Mouse (Mus musculus): ENCODE results near the gene Gm5725. TPM values are rescaled to one million over a fixed set of nuclear protein-coding genes. Genes with fewer than 3 reads are reported as not detected.
"Not testable (repeated sequence)": the region's sequence is repeated elsewhere in the genome, so short reads cannot be mapped to it uniquely, and the experiment has no call there.

The Gm5725 gene
- polyA plus RNA-seq (2014; fragmentation: Nextera tagmentation; extraction: Ambion mirVana) = not detected in 2 replicates

DNA sequence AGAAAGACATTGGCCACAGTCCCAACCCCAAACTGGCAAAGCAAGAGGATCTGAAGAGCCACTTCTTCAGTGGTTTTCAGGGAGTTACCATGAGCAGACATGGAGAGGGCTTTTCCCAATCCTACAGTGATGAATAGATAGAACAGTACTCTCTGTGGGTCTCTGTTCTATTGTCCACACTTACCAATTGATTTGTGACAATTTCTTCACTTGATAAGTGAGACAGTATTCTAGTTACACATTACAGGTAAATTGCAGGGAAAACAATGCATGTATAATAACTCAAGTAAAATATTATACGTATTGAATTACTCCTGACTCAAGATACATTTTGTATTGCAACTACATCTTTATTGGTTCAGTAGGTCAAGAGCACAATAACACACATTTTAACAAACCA, at the start of gene Gm5725:
TSS of gene Gm5725 (minus strand) at position 101 of the 400 bp plus-strand sequence.
- WGBS = no CpG with 5 or more reads among the region's 1 CpGs
- H3K36me3 ChIP-seq (ENCODE audit: control insufficient read depth, insufficient read depth, low read length); DNase-seq (ENCODE audit: low spot score); H3K4me1 ChIP-seq (replicated peaks; ENCODE audit: control insufficient read depth, insufficient read depth, low read length); H3K4me3 ChIP-seq (ENCODE audit: low read depth, low read length); H3K9ac ChIP-seq (ENCODE audit: low read length); ATAC-seq (replicated peaks; ENCODE audit: low FRiP score, low TSS enrichment, low read depth); H3K9me3 ChIP-seq (ENCODE audit: control insufficient read depth, low read length); H3K27me3 ChIP-seq (replicated peaks; ENCODE audit: control insufficient read depth, insufficient read depth, low read length); H3K4me2 ChIP-seq (ENCODE audit: low read length); H3K27ac ChIP-seq (ENCODE audit: low read depth): not testable (repeated sequence)

DNA sequence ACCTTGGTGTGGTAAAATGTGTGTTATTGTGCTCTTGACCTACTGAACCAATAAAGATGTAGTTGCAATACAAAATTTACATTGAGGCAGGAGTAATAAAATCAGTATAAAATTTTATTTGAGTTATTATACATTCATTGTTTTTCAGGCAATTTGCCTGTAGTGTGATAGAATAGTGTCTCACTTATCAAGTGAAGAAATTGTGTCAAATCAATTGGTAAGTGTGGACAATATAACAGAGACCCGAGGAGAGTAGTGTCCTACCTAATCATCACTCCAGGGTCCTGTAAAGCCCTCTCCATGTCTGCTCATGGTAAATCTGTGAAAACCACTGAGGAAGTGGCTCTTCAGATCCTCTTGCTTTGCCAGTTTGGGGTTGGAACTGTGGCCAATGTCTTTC, 12.0 kb downstream of the Gm5725 start, which contains the start of gene Vmn1r135:
TSS of gene Vmn1r135 (plus strand) at position 301 of the 400 bp plus-strand sequence.
- H3K4me1 ChIP-seq (replicated peaks; ENCODE audit: control insufficient read depth, insufficient read depth, low read length); H3K27ac ChIP-seq (ENCODE audit: low read depth); H3K27me3 ChIP-seq (replicated peaks; ENCODE audit: control insufficient read depth, insufficient read depth, low read length); H3K9ac ChIP-seq (ENCODE audit: low read length); H3K36me3 ChIP-seq (ENCODE audit: control insufficient read depth, insufficient read depth, low read length); H3K4me3 ChIP-seq (ENCODE audit: low read depth, low read length); H3K4me2 ChIP-seq (ENCODE audit: low read length); ATAC-seq (replicated peaks; ENCODE audit: low FRiP score, low TSS enrichment, low read depth); DNase-seq (ENCODE audit: low spot score); H3K9me3 ChIP-seq (ENCODE audit: control insufficient read depth, low read length): not testable (repeated sequence)
- whole genome bisulfite sequencing = no CpG with 5 or more reads among the region's 1 CpGs

DNA sequence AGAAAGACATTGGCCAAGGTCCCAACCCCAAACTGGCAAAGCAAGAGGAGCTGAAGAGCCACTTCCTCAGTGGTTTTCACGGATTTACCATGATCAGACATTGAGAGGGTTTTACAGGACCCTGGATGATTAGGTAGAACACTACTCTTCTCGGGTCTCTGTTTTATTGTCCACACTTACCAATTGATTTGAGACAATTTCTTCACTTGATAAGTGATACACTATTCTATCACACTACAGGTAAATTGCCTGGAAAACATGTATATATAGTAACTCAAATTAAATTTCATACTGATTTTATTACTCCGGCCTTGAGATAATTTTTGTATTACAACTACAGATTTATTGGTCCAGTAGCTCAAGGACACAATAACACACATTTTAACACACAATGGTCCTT, 47.4 kb downstream of the Gm5725 start, which contains the start of gene Gm4177:
TSS of gene Gm4177 (minus strand) at position 101 of the 400 bp plus-strand sequence.
- H3K9ac ChIP-seq (ENCODE audit: low read length); H3K36me3 ChIP-seq (ENCODE audit: control insufficient read depth, insufficient read depth, low read length); DNase-seq (ENCODE audit: low spot score); H3K4me3 ChIP-seq (ENCODE audit: low read depth, low read length); ATAC-seq (replicated peaks; ENCODE audit: low FRiP score, low TSS enrichment, low read depth); H3K27ac ChIP-seq (ENCODE audit: low read depth); H3K4me1 ChIP-seq (replicated peaks; ENCODE audit: control insufficient read depth, insufficient read depth, low read length); H3K9me3 ChIP-seq (ENCODE audit: control insufficient read depth, low read length); H3K27me3 ChIP-seq (replicated peaks; ENCODE audit: control insufficient read depth, insufficient read depth, low read length); H3K4me2 ChIP-seq (ENCODE audit: low read length): not testable (repeated sequence)
- no CpG with 5 or more reads among the region's 3 CpGs for whole genome bisulfite sequencing

Other genes with a start within 250 kb of the Gm5725 start
- gene Vmn1r132, start 230.2 kb downstream of the Gm5725 start, polyA plus RNA-seq (2014; fragmentation: Nextera tagmentation; extraction: Ambion mirVana) = not detected in 2 replicates
- not detected in 2 replicates for gene Gm4175, start 82.8 kb downstream of the Gm5725 start, polyA plus RNA-seq (2014; fragmentation: Nextera tagmentation; extraction: Ambion mirVana)
- not detected in 2 replicates for gene Gm4177, start 47.5 kb downstream of the Gm5725 start, polyA plus RNA-seq (2014; fragmentation: Nextera tagmentation; extraction: Ambion mirVana)
- not detected in 2 replicates for gene Vmn1r135, start 11.9 kb downstream of the Gm5725 start, polyA plus RNA-seq (2014; fragmentation: Nextera tagmentation; extraction: Ambion mirVana)
- gene Gm5891, start 77.0 kb upstream of the Gm5725 start, polyA plus RNA-seq (2014; fragmentation: Nextera tagmentation; extraction: Ambion mirVana) = not detected in 2 replicates
- gene Vmn1r137, start 150.3 kb upstream of the Gm5725 start, polyA plus RNA-seq (2014; fragmentation: Nextera tagmentation; extraction: Ambion mirVana) = not detected in 2 replicates
- not detected in 2 replicates for gene Vmn1r138, start 184.6 kb upstream of the Gm5725 start, polyA plus RNA-seq (2014; fragmentation: Nextera tagmentation; extraction: Ambion mirVana)
- gene Gm6176, start 212.0 kb upstream of the Gm5725 start, polyA plus RNA-seq (2014; fragmentation: Nextera tagmentation; extraction: Ambion mirVana) = not detected in 2 replicates
- gene Vmn1r139, start 224.8 kb upstream of the Gm5725 start, polyA plus RNA-seq (2014; fragmentation: Nextera tagmentation; extraction: Ambion mirVana) = not detected in 2 replicates